Mouse (Mus musculus) cortical plate, adult 2 months (tissue): ENCODE results near the gene Cd36.

ENCODE experiments used
- CTCF ChIP-seq: fragments of 200-500 bp; IDR thresholded peaks from 2 replicates; pipeline ENCODE4 v1.5.1; 2011; ENCODE audit warnings: mild to moderate bottlenecking, control low read depth, low read length; ENCODE audit not compliant: insufficient read depth; ENCODE audit errors: extremely low read depth
- POLR2A ChIP-seq: fragments of 200-500 bp; IDR thresholded peaks from 2 replicates; pipeline ENCODE4 v1.6.1; 2011; ENCODE audit warnings: mild to moderate bottlenecking, low read length, control low read depth; ENCODE audit not compliant: insufficient read depth; ENCODE audit errors: extremely low read depth

GRCm38 (mm10) chr5:17821395-17821794 is 67.2 kb downstream of the Cd36 start:
- no peak for TF ChIP-seq CTCF
- TF ChIP-seq POLR2A: no peak
